Mouse (Mus musculus) liver, embryonic 14.5 days (tissue): Measurements from ENCODE around the gene Rfk. TPM values are rescaled to one million over a fixed set of nuclear protein-coding genes. Genes with fewer than 3 reads are reported as not detected.
A peak's percentile ranks its signal among the peaks of the same experiment; 100 is the strongest.

Experiments
- ATAC-seq: fragments of 200-750 bp; cut with Nextera tagmentation; 2 replicates; pipeline ENCODE4 v1.8.0; 2017; ENCODE audit warnings: moderate number of reproducible peaks, mild to moderate bottlenecking, moderate library complexity; ENCODE audit not compliant: insufficient read depth
- DNase-seq, 3 experiments: peaks; one replicate each; pipeline ENCODE4 v3.0.0-alpha.2; 2012 to 2013; ENCODE audit warnings: low read depth in 3 of 3, low spot score in 3 of 3
- H3K27ac ChIP-seq: fragments of 300-500 bp; sonication (generic); 2 replicates; pipeline ENCODE4 v1.5.1; 2014; ENCODE audit warnings: moderate library complexity, mild to moderate bottlenecking, control low read depth, inconsistent platforms
- H3K27me3 ChIP-seq: fragments of 300-500 bp; sonication (generic); 2 replicates; pipeline ENCODE4 v1.6.1; 2014; ENCODE audit warnings: mild to moderate bottlenecking, low read length, moderate library complexity; ENCODE audit not compliant: control insufficient read depth, insufficient read depth
- H3K36me3 ChIP-seq: fragments of 300-500 bp; sonication (generic); replicated peaks from 2 replicates; pipeline ENCODE4 v1.6.1; 2014; ENCODE audit warnings: low read depth; ENCODE audit not compliant: control insufficient read depth, insufficient read depth
- H3K4me1 ChIP-seq, 2 experiments: fragments of 200-500 bp in 1 of 2; fragments of 300-500 bp in 1 of 2; sonication (generic) in 1 of 2; replicated peaks; 2 replicates each; pipeline ENCODE4 v1.6.1; 2012 to 2014; ENCODE audit warnings: antibody characterized with exemption in 1 of 2, inconsistent platforms in 1 of 2, low read length in 1 of 2; ENCODE audit not compliant: control insufficient read depth in 2 of 2, insufficient read depth in 2 of 2
- H3K4me2 ChIP-seq: fragments of 300-500 bp; sonication (generic); 2 replicates; pipeline ENCODE4 v1.6.1; 2014; ENCODE audit warnings: low read depth, mild to moderate bottlenecking, control low read depth, moderate library complexity
- H3K4me3 ChIP-seq, 2 experiments: fragments of 200-500 bp in 1 of 2; fragments of 300-500 bp in 1 of 2; sonication (generic) in 1 of 2; 2 replicates each; pipeline ENCODE4 v1.5.1; 2012 to 2014; ENCODE audit warnings: low read depth in 2 of 2, low read length in 2 of 2, mild to moderate bottlenecking in 2 of 2, control low read depth in 1 of 2, inconsistent platforms in 1 of 2, moderate library complexity in 1 of 2; ENCODE audit not compliant: insufficient read depth in 1 of 2
- H3K9ac ChIP-seq: fragments of 300-500 bp; sonication (generic); replicated peaks from 2 replicates; pipeline ENCODE4 v1.6.1; 2014; ENCODE audit warnings: mild to moderate bottlenecking, control low read depth, moderate library complexity
- H3K9me3 ChIP-seq: fragments of 300-500 bp; sonication (generic); 2 replicates; pipeline ENCODE4 v1.6.1; 2016; ENCODE audit warnings: low read length, mixed read lengths; ENCODE audit not compliant: control insufficient read depth
- CTCF ChIP-seq: IDR thresholded peaks from 2 replicates; pipeline ENCODE4 v1.5.1; 2016; ENCODE audit warnings: antibody characterized with exemption, low read depth, control low read depth
- EP300 ChIP-seq: IDR thresholded peaks from 2 replicates; pipeline ENCODE4 v1.6.1; 2016; ENCODE audit warnings: antibody characterized with exemption, low read depth
- WGBS: fragments of 180-500 bp; shearing (Covaris S2); extraction: QIAGEN DNeasy Blood & Tissue Kit; methylation state at CpG from one replicate; pipeline ENCODE4 v1.1.7; 2014; ENCODE audit not compliant: insufficient replicate concordance; 5-methylcytosine and 5-hydroxymethylcytosine counted together
- polyA plus RNA-seq, 2 experiments: library from polyadenylated mRNA; depleted of rRNA in 1 of 2; stranded (reverse) in 1 of 2; unstranded in 1 of 2; fragments of >200 nt; fragmentation: Nextera tagmentation in 1 of 2; extraction: Ambion mirVana in 1 of 2; gene quantifications; 2 replicates each; pipeline versions ENCODE4 v1.2.1 to v1.2.3; 2012 to 2014

The Rfk gene
- polyA plus RNA-seq, 2 experiments, result 26.2 to 47.4 TPM

- 57% methylated on average over 3 of the region's 3 CpGs for WGBS
- H3K27ac ChIP-seq, result no peak overlapping the region; the same call in 1 of the 2 replicates
These were observed 36.5 kb upstream of the Rfk start for GRCm38 (mm10) chr19:17357391-17357790.

GRCm38 (mm10) chr19:17359315-17359890 is 34.4 kb upstream of the Rfk start:
- H3K27ac ChIP-seq, result no peak overlapping the region
- no peak overlapping the region; the same call in 1 of the 2 replicates for H3K4me2 ChIP-seq
- 32% methylated on average over 14 of the region's 14 CpGs for WGBS
- H3K9ac ChIP-seq, result no peak overlapping the region
- H3K4me3 ChIP-seq, result no peak overlapping the region; a peak in 1 of 4 replicates
- H3K4me1 ChIP-seq, result peaks cover 30 to 34% of the 10 kb centered on the region in 2 experiments
- no peak for ATAC-seq
- TF ChIP-seq CTCF, result no peak
- no peak for TF ChIP-seq EP300
- no peaks in the 10 kb centered on the region; the same call in 1 of the 2 replicates for H3K36me3 ChIP-seq
- H3K9me3 ChIP-seq, result no peaks in the 10 kb centered on the region
- DNase-seq, result no peak
- no peaks in the 10 kb centered on the region for H3K27me3 ChIP-seq

More at GRCm38 (mm10) chr19:17357391-17357790, 36.5 kb upstream of the Rfk start:
- no peaks in the 10 kb centered on the region for H3K9me3 ChIP-seq
- ATAC-seq (no peak), DNase-seq (no peak)
- H3K36me3 ChIP-seq, result peaks cover 14% of the 10 kb centered on the region
- H3K4me3 ChIP-seq, result no peak overlapping the region
- H3K27me3 ChIP-seq, result no peaks in the 10 kb centered on the region
- H3K4me2 ChIP-seq, result no peak overlapping the region
- H3K9ac ChIP-seq, result no peak overlapping the region
- H3K4me1 ChIP-seq, result peaks cover 44 to 50% of the 10 kb centered on the region in 2 experiments
- TF ChIP-seq EP300, result no peak
- no peak for TF ChIP-seq CTCF

GRCm38 (mm10) chr19:17361181-17361580 is 32.7 kb upstream of the Rfk start:
- no peaks in the 10 kb centered on the region for H3K36me3 ChIP-seq
- H3K27me3 ChIP-seq, result no peaks in the 10 kb centered on the region
- DNase-seq (peak in 1 of 3 experiments; percentile 41), ATAC-seq (peak; percentile 36)
- H3K9me3 ChIP-seq, result no peaks in the 10 kb centered on the region
- H3K4me1 ChIP-seq, result peaks cover 30 to 32% of the 10 kb centered on the region in 2 experiments
- H3K27ac ChIP-seq, result peak overlapping the region; percentile 45
- H3K4me3 ChIP-seq, result no peak overlapping the region
- TF ChIP-seq CTCF (no peak), EP300 (peak; percentile 43)
- WGBS, result 5% methylated on average over 2 of the region's 2 CpGs
- peak overlapping the region; percentile 36; the same call in 1 of the 2 replicates for H3K9ac ChIP-seq
- peak overlapping the region; percentile 18; the same call in 1 of the 2 replicates for H3K4me2 ChIP-seq

DNA sequence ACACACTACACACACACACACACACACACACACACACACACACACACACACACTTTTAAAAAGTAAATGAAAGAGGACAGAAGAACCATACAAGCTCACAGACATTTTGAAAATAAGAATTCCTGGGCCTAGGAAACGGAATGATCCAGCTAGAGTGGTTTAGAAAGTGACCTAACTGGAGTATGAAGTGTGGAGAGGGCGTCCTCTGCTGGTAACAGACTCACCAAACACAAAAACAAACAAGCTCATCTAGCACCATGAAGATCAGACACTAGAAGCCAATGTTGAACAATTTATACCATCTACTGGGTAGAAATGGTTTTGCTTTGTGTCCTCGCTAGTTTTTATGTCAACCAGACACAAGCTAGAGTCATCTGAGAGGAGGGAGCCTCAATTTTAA is 29.1 kb upstream of the Rfk start:
- H3K4me1 ChIP-seq, result peaks cover 13 to 21% of the 10 kb centered on the region in 2 experiments
- ATAC-seq (peak; percentile 40), DNase-seq (peak; percentile 54 to 69 (median 55))
- TF ChIP-seq CTCF, result peak; percentile 83
- peak; percentile 47; the same call in 1 of the 2 replicates for TF ChIP-seq EP300
- 16% methylated on average over 3 of the region's 3 CpGs for WGBS
- no peaks in the 10 kb centered on the region for H3K27me3 ChIP-seq
- no peak overlapping the region for H3K4me2 ChIP-seq
- no peak overlapping the region for H3K4me3 ChIP-seq
- no peaks in the 10 kb centered on the region for H3K9me3 ChIP-seq
- H3K9ac ChIP-seq, result no peak overlapping the region
- H3K36me3 ChIP-seq, result no peaks in the 10 kb centered on the region
- H3K27ac ChIP-seq, result no peak overlapping the region

DNA sequence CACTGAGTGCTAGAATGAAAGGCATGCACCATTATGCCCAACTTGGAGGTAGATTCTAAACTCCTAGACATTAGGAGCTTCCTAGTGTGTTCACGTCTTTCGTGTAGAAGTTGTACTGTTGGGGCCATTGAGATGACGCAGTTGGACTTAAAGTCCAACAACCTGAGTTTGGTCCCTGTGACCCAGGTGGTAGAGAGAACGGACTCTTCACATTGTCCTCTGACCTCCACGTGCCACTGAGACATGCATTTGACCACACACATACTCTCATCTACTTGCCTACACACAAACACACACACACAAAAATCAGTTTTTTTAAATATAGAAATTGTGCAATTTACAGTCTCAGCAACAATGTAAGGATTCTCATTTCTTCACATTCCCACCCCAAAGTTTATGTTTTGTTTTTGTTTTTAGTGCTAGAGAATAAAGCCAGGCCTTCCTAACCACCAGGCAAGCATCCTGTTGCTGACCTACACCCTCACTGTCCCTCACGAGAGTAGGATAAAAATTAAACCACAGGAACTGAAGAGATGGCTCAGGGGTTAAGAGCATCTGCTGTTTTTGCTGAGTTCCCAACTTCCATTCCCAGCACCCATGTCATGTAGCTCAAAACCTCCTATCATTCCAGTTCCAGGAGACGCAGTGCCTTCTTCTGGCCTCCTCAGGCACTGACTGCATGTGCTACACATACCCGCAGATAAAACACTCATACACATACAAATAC is 27.3 kb upstream of the Rfk start:
- H3K4me2 ChIP-seq, result no peak overlapping the region
- WGBS, result 79% methylated on average over 8 of the region's 8 CpGs
- no peaks in the 10 kb centered on the region for H3K36me3 ChIP-seq
- ATAC-seq, result no peak
- H3K4me3 ChIP-seq, result no peak overlapping the region
- H3K4me1 ChIP-seq, result peaks cover 0 to 4% of the 10 kb centered on the region in 2 experiments; a peak in 2 of 4 replicates
- H3K27me3 ChIP-seq, result no peaks in the 10 kb centered on the region
- no peak overlapping the region for H3K9ac ChIP-seq
- no peak overlapping the region for H3K27ac ChIP-seq
- no peak for TF ChIP-seq EP300
- no peaks in the 10 kb centered on the region for H3K9me3 ChIP-seq
- DNase-seq, result no peak
